Mouse (Mus musculus): ENCODE measurements at regions not wholly inside any gene's neighbourhood (a gene's known extent, or its start where the extent isn't known, plus 50 kb on each side); places are given as distances from the start of the nearest gene placed in this dataset.

DNA sequence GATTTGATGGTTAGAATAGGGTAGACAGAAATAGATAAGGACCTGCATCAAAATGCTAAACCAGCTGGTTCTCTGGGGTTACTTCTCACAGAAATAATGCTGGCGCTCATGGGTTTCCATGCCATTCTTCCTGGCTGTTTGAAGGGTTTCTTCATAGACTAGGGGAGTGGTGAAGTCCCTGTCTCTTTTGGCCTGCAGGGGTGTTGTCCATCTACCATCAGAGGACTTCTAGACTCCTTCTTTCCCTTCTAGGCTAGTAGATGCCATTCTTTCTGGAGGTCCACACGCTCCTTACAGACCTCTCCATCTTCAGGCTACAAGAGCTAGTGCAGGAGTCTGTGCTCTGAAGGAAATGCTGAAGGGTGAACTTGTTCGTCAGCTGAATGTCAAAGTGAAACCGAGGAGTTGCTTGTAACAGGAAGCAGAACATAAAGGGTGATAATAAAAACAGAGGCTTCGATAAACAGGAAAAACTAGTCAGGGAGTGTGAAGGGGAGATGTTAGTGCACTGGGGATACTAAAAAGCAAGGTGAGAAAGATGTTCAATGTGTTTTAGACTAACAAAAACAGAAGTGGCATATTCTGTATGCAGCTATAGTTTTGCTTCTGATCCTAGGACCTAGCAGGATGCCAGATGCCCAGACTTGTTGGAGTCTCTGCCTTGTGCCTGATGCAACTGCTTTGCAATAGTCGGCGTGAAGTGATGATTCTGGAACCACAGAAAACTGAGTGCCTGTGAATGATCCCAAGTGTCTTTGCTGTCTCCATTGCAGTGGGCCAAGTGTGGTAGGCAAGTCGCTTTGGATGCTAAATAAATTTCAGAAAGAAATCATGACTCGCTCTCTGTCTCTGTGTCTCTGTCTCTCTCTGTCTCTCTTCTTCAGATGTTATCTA, 335.1 kb downstream of the Rnd3 start:
- TF ChIP-seq POLR2A (IDR thresholded peaks at IDR 0.05; ENCODE audit: low read depth, low read length) (no peak), CTCF (IDR thresholded peaks at IDR 0.05; ENCODE audit: extremely low read depth, insufficient read length, insufficient replicate concordance, low read depth, low read length) (no peak)

Data from small intestine, adult 2 months (tissue).